Comparison of ENCODE assay signal across 20 mouse cellular contexts in genomic region chr16:31076436-31076835, GRCm38 (mm10).
"Had no signal": no experiment of that assay in that cellular context is flagged by ENCODE, and none has a peak within 500 bp of the region (broad histone marks: within the 10 kb centered on the region; RNA-seq: fewer than 3 reads in every experiment).

No protein-coding gene starts in this region.

- H3K27ac ChIP-seq: limb, embryonic 13.5 days; liver, embryonic 12.5 days; liver, embryonic 15.5 days; lung, embryonic 15.5 days; midbrain, embryonic 13.5 days; stomach, embryonic 15.5 days had no signal

- H3K4me3 ChIP-seq: limb, embryonic 13.5 days; liver, embryonic 12.5 days; liver, embryonic 15.5 days; lung, embryonic 15.5 days; midbrain, embryonic 13.5 days; stomach, embryonic 15.5 days had no signal

- ATAC-seq: intestine, postnatal 0 days; liver, embryonic 12.5 days; midbrain, embryonic 13.5 days had no signal

- H3K9me3 ChIP-seq: limb, embryonic 13.5 days; liver, embryonic 12.5 days; liver, embryonic 15.5 days; lung, embryonic 15.5 days; midbrain, embryonic 13.5 days; stomach, embryonic 15.5 days had no signal

- H3K9ac ChIP-seq: limb, embryonic 13.5 days; liver, embryonic 12.5 days; liver, embryonic 15.5 days; lung, embryonic 15.5 days; midbrain, embryonic 13.5 days; stomach, embryonic 15.5 days had no signal

- DNase-seq: kidney, adult 2 months; kidney, postnatal 14 days; kidney, postnatal 4 days; left cerebral cortex, postnatal 4 days; liver; lung, adult 18-20 months; lung, postnatal 10 days; lung, postnatal 36 days; right cerebral cortex, postnatal 25 days; spleen, adult 18-20 months; thymus, adult 2 months; thymus, postnatal 14 days; thymus, postnatal 4 days had no signal

- H3K4me2 ChIP-seq: limb, embryonic 13.5 days; liver, embryonic 12.5 days; liver, embryonic 15.5 days; lung, embryonic 15.5 days; midbrain, embryonic 13.5 days; stomach, embryonic 15.5 days had no signal

- H3K36me3 ChIP-seq: lung, embryonic 15.5 days; midbrain, embryonic 13.5 days; stomach, embryonic 15.5 days had no signal

- H3K27me3 ChIP-seq: limb, embryonic 13.5 days; liver, embryonic 12.5 days; liver, embryonic 15.5 days; lung, embryonic 15.5 days; midbrain, embryonic 13.5 days; stomach, embryonic 15.5 days had no signal
